Mouse (Mus musculus) forebrain, embryonic 13.5 days (tissue): ENCODE data around the gene Tmem33. TPM values are rescaled to one million over a fixed set of nuclear protein-coding genes. Genes with fewer than 3 reads are reported as not detected.

Experiments used
- ATAC-seq: fragments of 200-750 bp; cut with Nextera tagmentation; 2 replicates; pipeline ENCODE4 v1.8.0; 2017
- H3K27ac ChIP-seq: fragments of 300-500 bp; sonication (generic); 2 replicates; pipeline ENCODE4 v1.5.1; 2015; ENCODE audit warnings: inconsistent platforms, mild to moderate bottlenecking, moderate library complexity
- H3K27me3 ChIP-seq: fragments of 300-500 bp; sonication (generic); 2 replicates; pipeline ENCODE4 v1.6.1; 2015; ENCODE audit warnings: mild to moderate bottlenecking, inconsistent platforms
- H3K36me3 ChIP-seq: fragments of 300-500 bp; sonication (generic); 2 replicates; pipeline ENCODE4 v1.6.1; 2015; ENCODE audit warnings: mild to moderate bottlenecking, inconsistent platforms; ENCODE audit not compliant: poor library complexity, severe bottlenecking
- H3K4me1 ChIP-seq: fragments of 300-500 bp; sonication (generic); 2 replicates; pipeline ENCODE4 v1.6.1; 2015; ENCODE audit warnings: inconsistent platforms
- H3K4me2 ChIP-seq: fragments of 300-500 bp; sonication (generic); 2 replicates; pipeline ENCODE4 v1.6.1; 2015; ENCODE audit warnings: inconsistent platforms, mild to moderate bottlenecking, moderate library complexity
- H3K4me3 ChIP-seq: fragments of 300-500 bp; sonication (generic); 2 replicates; pipeline ENCODE4 v1.5.1; 2015; ENCODE audit warnings: mild to moderate bottlenecking, inconsistent platforms
- H3K9ac ChIP-seq: fragments of 300-500 bp; sonication (generic); 2 replicates; pipeline ENCODE4 v1.6.1; 2015; ENCODE audit warnings: mild to moderate bottlenecking, inconsistent platforms
- H3K9me3 ChIP-seq: fragments of 300-500 bp; sonication (generic); replicated peaks from 2 replicates; pipeline ENCODE4 v1.6.1; 2016; ENCODE audit warnings: inconsistent platforms
- WGBS: fragments of 180-500 bp; shearing (Covaris S2); methylation state at CpG from one replicate; pipeline ENCODE4 v1.1.7; 2015; 5-methylcytosine and 5-hydroxymethylcytosine counted together
- polyA plus RNA-seq: library from polyadenylated mRNA; unstranded; fragments of >200 nt; fragmentation: Nextera tagmentation; extraction: Ambion mirVana; gene quantifications from 2 replicates; pipeline ENCODE4 v1.2.1, GENCODE M21; 2015

The Tmem33 gene
- polyA plus RNA-seq, 1 experiment from 2014 or later, result 106 TPM

GRCm38 (mm10) chr5:67303816-67304215 lies 43.5 kb downstream of the Tmem33 start:
- Histone ChIP-seq H3K27me3 (no peaks in the 10 kb centered on the region), H3K4me3 (no peak overlapping the region), H3K27ac (no peak overlapping the region), H3K36me3 (no peaks in the 10 kb centered on the region), H3K4me2 (no peak overlapping the region), H3K9ac (no peak overlapping the region), H3K4me1 (peaks cover 15% of the 10 kb centered on the region), H3K9me3 (no peaks in the 10 kb centered on the region)
- no peak for ATAC-seq
- 100% methylated on average over 1 of the region's 1 CpGs for WGBS

DNA sequence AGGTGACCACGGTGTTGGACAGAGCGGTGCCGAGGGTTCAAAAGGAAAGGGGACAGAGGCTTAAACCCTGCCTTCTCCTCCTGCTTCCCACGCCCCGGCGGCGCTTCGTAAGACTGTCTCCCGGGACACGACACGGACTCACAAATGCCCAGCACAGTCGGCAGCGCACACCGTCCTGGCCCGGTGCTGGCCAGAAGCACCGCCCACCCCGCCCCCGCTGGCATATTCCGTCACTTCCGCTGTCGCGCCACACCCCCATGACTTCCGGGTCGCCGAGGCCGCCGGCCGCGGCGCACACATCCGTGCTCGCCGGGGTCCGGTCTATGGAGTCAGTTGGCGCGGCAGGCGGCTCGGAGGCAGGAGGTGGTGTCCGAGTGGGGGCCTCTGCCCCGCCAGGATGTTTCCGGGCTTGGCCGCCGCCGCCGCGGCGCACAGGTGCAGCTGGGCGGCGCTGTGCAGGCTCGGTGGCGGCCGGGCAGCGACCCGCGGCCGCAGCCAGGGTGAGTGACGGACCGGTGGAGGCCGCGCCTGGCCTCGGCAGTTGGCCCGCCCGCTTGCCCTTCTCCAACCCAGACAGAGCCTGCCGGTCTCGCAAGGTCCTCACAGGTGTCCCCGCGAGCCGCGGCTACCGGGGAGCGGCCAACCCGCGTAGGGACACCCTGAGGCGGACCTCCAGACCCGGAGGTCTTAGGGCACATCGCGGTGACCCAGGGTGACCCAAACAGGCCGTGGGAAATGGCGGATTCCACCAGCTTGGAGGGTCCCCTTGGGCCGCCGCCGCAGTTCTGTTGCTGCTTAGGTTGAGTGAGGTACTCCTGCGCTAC lies 46.5 kb downstream of the Tmem33 start, which contains the start of gene Slc30a9:
TSS of gene Slc30a9 (plus strand) at position 258 of the 824 bp plus-strand sequence.
- Histone ChIP-seq H3K4me3 (peak within 1 kb of the TSS; percentile 88), H3K27me3 (no peaks in the 10 kb centered on the region), H3K9ac (peak within 1 kb of the TSS; percentile 91), H3K4me2 (peak within 1 kb of the TSS; percentile 94), H3K4me1 (peaks cover 16% of the 10 kb centered on the region), H3K36me3 (no peaks in the 10 kb centered on the region), H3K9me3 (no peaks in the 10 kb centered on the region), H3K27ac (peak within 1 kb of the TSS; percentile 63)
- under 1% methylated on average over 69 of the region's 83 CpGs for WGBS
- peak; percentile 98 for ATAC-seq

GRCm38 (mm10) chr5:67307659-67308222 lies 47.4 kb downstream of the Tmem33 start:
- ATAC-seq, result no peak
- H3K27ac ChIP-seq, result no peak overlapping the region
- no peaks in the 10 kb centered on the region for H3K36me3 ChIP-seq
- H3K4me2 ChIP-seq, result peak overlapping the region; percentile 94
- WGBS, result 36% methylated on average over 13 of the region's 13 CpGs
- H3K4me3 ChIP-seq, result peak overlapping the region; percentile 88
- peak overlapping the region; percentile 91 for H3K9ac ChIP-seq
- H3K9me3 ChIP-seq, result no peaks in the 10 kb centered on the region
- H3K27me3 ChIP-seq, result no peaks in the 10 kb centered on the region
- peaks cover 16% of the 10 kb centered on the region for H3K4me1 ChIP-seq

DNA sequence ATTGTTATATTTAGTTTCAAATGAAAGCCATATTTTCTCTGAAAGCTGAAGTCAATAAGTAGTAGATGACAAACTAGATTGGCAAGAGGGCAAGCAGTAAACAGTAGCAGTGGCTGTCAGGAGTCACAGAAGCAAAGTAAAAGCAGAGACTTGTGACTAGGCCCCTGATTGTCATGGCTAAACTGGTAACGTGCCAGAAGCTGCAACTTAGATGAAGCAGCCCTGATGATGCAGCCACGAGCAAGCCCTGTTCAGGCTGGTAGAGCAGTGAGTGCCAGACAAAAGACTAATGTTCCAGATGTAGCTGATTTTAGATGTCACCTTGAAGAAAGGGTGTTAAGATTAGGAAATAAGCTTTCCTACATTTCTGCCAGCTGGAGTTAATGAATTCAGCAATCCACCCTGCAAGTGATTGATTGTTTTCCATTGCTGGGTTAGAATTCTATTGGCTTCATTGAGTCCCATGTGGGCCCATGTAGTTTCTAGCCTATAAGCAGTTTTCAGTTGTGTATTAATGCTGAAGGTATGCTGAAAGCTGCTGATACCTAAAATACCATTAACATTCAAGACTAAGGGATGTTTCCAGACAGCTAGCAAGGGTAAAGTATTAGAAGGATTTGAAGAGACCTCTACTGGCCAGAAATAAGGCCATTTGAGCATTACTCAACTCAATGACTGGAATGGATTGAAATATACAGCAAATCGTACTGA lies 51.6 kb downstream of the Tmem33 start:
- ATAC-seq, result no peak
- Histone ChIP-seq H3K4me3 (no peak overlapping the region), H3K4me1 (peaks cover 14% of the 10 kb centered on the region), H3K27ac (no peak overlapping the region), H3K4me2 (no peak overlapping the region), H3K36me3 (no peaks in the 10 kb centered on the region), H3K27me3 (no peaks in the 10 kb centered on the region), H3K9me3 (no peaks in the 10 kb centered on the region), H3K9ac (no peak overlapping the region)
- WGBS, result 80% methylated on average over 3 of the region's 3 CpGs

DNA sequence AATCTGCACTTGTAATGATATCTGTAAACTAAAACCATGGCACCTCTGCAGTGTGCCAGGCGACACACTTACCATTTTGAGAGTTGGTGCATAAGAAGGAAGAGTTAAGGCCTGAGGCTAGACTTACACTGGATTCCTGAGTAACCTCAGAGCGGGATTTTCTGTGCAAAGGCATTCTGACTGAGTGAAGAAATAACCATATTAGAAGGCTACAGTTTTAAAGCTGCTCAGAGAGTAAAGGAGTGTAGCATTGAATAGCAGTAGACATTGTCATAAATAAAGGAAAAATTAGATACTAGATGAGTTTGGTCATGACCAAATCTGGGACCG lies 52.1 kb downstream of the Tmem33 start:
- Histone ChIP-seq H3K36me3 (peaks cover under 1% of the 10 kb centered on the region; the same call in 1 of the 2 replicates), H3K27me3 (no peaks in the 10 kb centered on the region), H3K4me3 (no peak overlapping the region), H3K4me1 (peaks cover 12% of the 10 kb centered on the region), H3K27ac (no peak overlapping the region), H3K9me3 (no peaks in the 10 kb centered on the region), H3K9ac (no peak overlapping the region), H3K4me2 (no peak overlapping the region)
- 95% methylated on average over 3 of the region's 3 CpGs for WGBS
- no peak for ATAC-seq

GRCm38 (mm10) chr5:67321656-67322268 lies 61.4 kb downstream of the Tmem33 start:
- no peak for ATAC-seq
- no peaks in the 10 kb centered on the region for H3K4me1 ChIP-seq
- no peak overlapping the region for H3K4me2 ChIP-seq
- H3K27me3 ChIP-seq, result no peaks in the 10 kb centered on the region
- no peaks in the 10 kb centered on the region for H3K9me3 ChIP-seq
- 86% methylated on average over 17 of the region's 17 CpGs for WGBS
- H3K4me3 ChIP-seq, result no peak overlapping the region
- no peak overlapping the region for H3K27ac ChIP-seq
- H3K9ac ChIP-seq, result no peak overlapping the region
- H3K36me3 ChIP-seq, result peaks cover 13% of the 10 kb centered on the region

DNA sequence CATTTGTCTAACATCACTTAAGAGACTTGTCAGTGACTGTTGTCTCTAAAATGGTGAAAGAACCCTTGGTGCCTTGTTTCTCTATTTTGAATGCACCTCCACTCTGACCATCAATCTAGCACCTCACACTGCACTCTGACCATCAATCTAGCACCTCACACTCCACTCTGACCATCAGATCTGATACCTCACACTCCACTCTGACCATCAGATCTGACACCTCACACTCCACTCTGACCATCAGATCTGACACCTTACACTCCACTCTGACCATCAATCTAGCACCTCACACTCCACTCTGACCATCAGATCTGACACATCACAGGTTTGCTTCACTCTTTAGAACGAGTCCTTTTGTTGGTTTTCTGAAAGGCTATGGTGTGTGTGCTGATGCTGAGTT lies 63.7 kb downstream of the Tmem33 start:
- Histone ChIP-seq H3K9me3 (no peaks in the 10 kb centered on the region), H3K4me3 (no peak overlapping the region), H3K4me2 (no peak overlapping the region), H3K27me3 (no peaks in the 10 kb centered on the region), H3K9ac (no peak overlapping the region), H3K36me3 (peaks cover 6% of the 10 kb centered on the region), H3K4me1 (no peaks in the 10 kb centered on the region), H3K27ac (no peak overlapping the region)
- ATAC-seq, result no peak
- 45% methylated on average over 1 of the region's 1 CpGs for WGBS

GRCm38 (mm10) chr5:67340811-67341210 lies 80.4 kb downstream of the Tmem33 start:
- no peak overlapping the region for H3K9ac ChIP-seq
- peaks cover 51% of the 10 kb centered on the region for H3K36me3 ChIP-seq
- WGBS, result 96% methylated on average over 6 of the region's 6 CpGs
- H3K27ac ChIP-seq, result no peak overlapping the region
- no peak overlapping the region for H3K4me3 ChIP-seq
- no peaks in the 10 kb centered on the region for H3K4me1 ChIP-seq
- no peak overlapping the region for H3K4me2 ChIP-seq
- no peaks in the 10 kb centered on the region for H3K27me3 ChIP-seq
- no peak for ATAC-seq
- no peaks in the 10 kb centered on the region for H3K9me3 ChIP-seq

Other genes with a start within 250 kb of the Tmem33 start
- gene Phox2b, start 161.3 kb upstream of the Tmem33 start, polyA plus RNA-seq, result not detected in 2 replicates
- gene Slc30a9, start 46.4 kb downstream of the Tmem33 start, polyA plus RNA-seq, result 123 and 131 TPM in 2 replicates
- 6.7 and 7.7 TPM in 2 replicates for gene Bend4, start 167.7 kb downstream of the Tmem33 start, polyA plus RNA-seq